Mouse (Mus musculus) layer of hippocampus, postnatal 14 days (tissue): ENCODE measurements around the gene Vdac2. TPM values are rescaled to one million over a fixed set of nuclear protein-coding genes. Genes with fewer than 3 reads are reported as not detected.

ENCODE experiments used
- DNase-seq, 2 experiments: peaks; one replicate each; pipeline ENCODE4 v3.0.0; 2021 to 2022; ENCODE audit warnings: low spot score in 2 of 2, mixed read lengths in 1 of 2
- total RNA-seq, 2 experiments: library from RNA; stranded (reverse); gene quantifications; 2 replicates each; pipeline ENCODE4 v1.2.3; 2021

The Vdac2 gene
- total RNA-seq, 2 experiments from 2014 or later, result 231 to 233 TPM

- no peak for DNase-seq
Observed at GRCm38 (mm10) chr14:21850419-21851127, 25.5 kb downstream of the Vdac2 start.

DNA sequence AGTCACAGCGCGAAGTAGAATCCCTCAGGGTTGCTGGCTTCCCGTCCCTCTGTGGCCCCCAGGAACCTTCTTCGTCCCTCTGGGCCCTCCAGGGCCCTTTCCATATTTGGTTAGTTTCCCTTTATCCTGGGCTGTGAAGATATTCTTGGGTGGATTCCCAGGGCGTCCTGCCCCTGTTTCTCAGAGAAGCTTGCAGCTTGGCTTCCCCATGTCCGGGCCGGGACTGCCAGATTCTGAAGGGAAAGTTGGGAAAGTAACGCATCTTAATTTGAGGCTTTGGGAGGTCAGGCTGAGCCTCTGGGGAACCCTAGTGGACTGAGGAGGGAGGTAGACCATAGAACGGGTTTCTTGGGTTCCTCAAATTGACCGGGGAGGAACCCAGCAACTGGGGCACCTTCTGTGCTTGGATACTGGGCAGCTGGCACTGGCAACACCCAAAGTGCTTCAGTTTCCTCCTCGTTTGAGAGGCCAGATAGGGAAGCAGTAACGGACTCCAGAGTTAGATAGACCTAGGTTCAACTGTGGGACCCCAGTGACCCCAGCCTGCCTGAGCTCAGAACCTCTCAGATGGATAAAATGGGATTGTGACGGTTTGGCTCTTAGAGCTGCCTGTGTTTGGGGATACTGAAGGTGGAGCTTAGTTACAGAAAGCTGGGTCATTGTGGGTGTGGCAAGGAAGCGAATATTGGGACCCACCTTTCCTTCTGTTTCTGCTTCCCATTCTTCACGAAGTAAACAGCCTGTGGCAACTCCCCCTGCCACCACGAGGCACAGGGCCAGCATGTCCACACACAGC lies 27.2 kb downstream of the Vdac2 start:
- DNase-seq, result peak in 1 of 2 experiments; percentile 43

DNA sequence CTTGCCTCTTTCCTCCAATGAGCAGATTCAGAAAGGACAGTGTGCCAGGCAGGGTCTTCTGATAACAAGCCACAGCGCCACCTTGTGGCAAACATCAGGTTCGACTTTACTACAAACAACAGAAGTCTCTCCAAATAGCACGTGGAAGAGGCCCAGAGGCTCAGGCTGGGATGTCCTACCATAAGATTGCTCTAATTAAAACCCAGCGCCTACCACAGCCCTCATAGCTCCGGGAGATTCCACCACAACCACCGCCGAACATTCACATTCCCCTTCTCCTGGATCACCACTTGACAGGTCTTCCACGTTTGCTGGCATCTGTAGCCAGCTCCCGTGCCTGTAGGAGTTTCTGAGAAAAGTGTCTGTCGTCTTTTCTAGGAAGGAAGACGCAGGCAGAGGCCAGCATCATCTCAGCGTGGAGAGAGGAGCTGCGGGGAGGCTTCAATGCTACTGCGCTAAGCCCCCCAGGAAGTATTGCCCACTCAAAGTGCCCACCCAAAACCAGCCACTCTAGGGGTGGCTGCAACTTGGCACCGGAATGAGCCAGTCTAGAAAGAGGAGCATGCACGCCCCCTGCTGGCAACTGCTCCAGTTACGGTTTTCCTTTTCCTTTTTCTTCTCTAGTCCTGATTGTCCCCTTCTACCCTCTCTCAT lies 28.5 kb downstream of the Vdac2 start:
- peak; percentile 71 to 81 for DNase-seq

- DNase-seq, result no peak
Observed at GRCm38 (mm10) chr14:21854271-21854670, 29.2 kb downstream of the Vdac2 start.

DNA sequence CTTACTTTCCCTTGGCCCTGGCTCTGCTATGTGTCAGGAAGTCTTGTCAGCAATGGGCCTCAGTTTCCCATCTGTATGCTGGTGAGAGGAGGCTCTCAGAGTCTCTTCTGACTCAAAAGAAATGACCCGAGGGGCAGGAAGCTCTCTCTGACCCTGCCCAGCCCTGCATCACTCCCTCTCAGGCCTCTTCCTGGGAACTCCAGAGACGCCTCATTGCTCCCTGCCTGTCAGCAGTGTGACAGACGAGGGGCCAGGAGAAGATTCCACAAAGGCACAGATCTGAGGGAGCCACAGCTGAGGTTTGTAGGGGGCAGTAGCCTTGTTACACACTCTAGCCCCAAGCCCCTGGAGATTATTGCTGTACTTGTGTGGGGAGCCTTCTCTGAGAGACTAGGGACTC lies 30.9 kb downstream of the Vdac2 start:
- DNase-seq, result no peak

- no peak for DNase-seq
Observed at GRCm38 (mm10) chr14:21856886-21857285, 31.8 kb downstream of the Vdac2 start.

GRCm38 (mm10) chr14:21866291-21866690 lies 41.3 kb downstream of the Vdac2 start:
- no peak for DNase-seq

GRCm38 (mm10) chr14:21866816-21867215 lies 41.8 kb downstream of the Vdac2 start:
- DNase-seq, result no peak

GRCm38 (mm10) chr14:21890430-21890829 lies 65.4 kb downstream of the Vdac2 start:
- no peak for DNase-seq

DNA sequence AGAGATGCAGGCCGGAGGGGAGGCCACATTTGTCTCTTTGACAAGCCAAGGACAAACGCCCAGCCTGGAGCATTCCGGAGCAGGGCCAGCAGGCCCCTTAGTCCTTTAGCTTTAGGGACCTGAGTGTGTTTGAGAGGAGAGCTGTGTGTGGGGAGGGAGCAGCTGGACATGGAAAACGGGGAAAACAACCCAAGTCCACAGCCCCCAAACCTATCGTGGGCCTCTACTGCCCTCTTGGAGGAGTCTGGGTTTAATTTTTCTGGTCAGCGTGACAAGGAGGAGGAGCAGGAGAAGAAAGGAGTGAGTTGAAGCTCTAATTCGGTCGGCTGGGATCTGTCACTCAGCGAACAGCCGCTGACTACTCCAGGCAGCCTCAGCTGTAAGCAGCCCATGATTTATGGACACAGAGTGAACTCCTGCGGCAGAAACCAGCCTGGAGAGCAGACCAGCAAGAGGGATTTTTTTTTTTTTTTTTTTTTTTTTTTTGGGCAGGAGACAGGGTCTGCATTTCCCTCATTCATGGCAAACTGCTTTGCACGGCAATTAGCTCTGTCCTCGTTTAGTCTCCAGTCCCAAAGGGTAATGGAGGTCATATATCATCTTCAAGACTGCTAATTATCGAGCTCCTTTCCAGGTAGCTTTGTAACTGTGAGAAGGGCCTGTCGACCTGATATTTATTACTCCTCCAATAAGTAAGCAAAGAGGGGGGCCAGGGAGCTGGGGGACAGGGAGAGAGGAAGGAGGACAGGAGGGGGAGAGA lies 66.7 kb downstream of the Vdac2 start:
- no peak for DNase-seq

GRCm38 (mm10) chr14:21892341-21892659 lies 67.3 kb downstream of the Vdac2 start:
- DNase-seq, result no peak

Other genes with a start within 250 kb of the Vdac2 start
- gene Dupd1, start 110.7 kb upstream of the Vdac2 start, total RNA-seq, result under 1 TPM; 0.33 to 0.48 TPM
- gene Samd8, start 74.7 kb upstream of the Vdac2 start, total RNA-seq, result 10 to 100 TPM; 88.8 to 94.2 TPM
- under 1 TPM in 1 of 2 experiments, not detected in 1; 0.64 TPM for gene Dusp13, start 74.1 kb upstream of the Vdac2 start, total RNA-seq
- 10 to 100 TPM; 32.3 to 34.7 TPM for gene Comtd1, start 23.7 kb downstream of the Vdac2 start, total RNA-seq
- gene Zfp503, start 164.4 kb downstream of the Vdac2 start, total RNA-seq, result 1 to 10 TPM; 2.9 TPM
- gene Lrmda, start 194.5 kb downstream of the Vdac2 start, total RNA-seq, result under 1 TPM in 1 of 2 experiments, not detected in 1; 0.95 TPM